Mouse (Mus musculus) limb, embryonic 12.5 days (tissue): ENCODE results near the gene Kazn. TPM values are rescaled to one million over a fixed set of nuclear protein-coding genes. Genes with fewer than 3 reads are reported as not detected.

Source experiments
- ATAC-seq: fragments of 200-750 bp; cut with Nextera tagmentation; 2 replicates; pipeline ENCODE4 v1.8.0; 2017; ENCODE audit warnings: low read depth, moderate TSS enrichment; ENCODE audit not compliant: insufficient number of reproducible peaks, insufficient read depth, low FRiP score, low TSS enrichment
- H3K27ac ChIP-seq: fragments of 300-500 bp; sonication (generic); 2 replicates; pipeline ENCODE4 v1.5.1; 2016; ENCODE audit warnings: mild to moderate bottlenecking, moderate library complexity
- H3K27me3 ChIP-seq: fragments of 300-500 bp; sonication (generic); 2 replicates; pipeline ENCODE4 v1.6.1; 2016; ENCODE audit warnings: mild to moderate bottlenecking, moderate library complexity
- H3K36me3 ChIP-seq: fragments of 300-500 bp; sonication (generic); 2 replicates; pipeline ENCODE4 v1.6.1; 2016; ENCODE audit warnings: mild to moderate bottlenecking, moderate library complexity
- H3K4me1 ChIP-seq: fragments of 300-500 bp; sonication (generic); replicated peaks from 2 replicates; pipeline ENCODE4 v1.6.1; 2016
- H3K4me2 ChIP-seq: fragments of 300-500 bp; sonication (generic); 2 replicates; pipeline ENCODE4 v1.6.1; 2016; ENCODE audit warnings: mild to moderate bottlenecking, moderate library complexity
- H3K4me3 ChIP-seq: fragments of 300-500 bp; sonication (generic); replicated peaks from 2 replicates; pipeline ENCODE4 v1.5.1; 2016; ENCODE audit warnings: mild to moderate bottlenecking
- H3K9ac ChIP-seq: fragments of 300-500 bp; sonication (generic); replicated peaks from 2 replicates; pipeline ENCODE4 v1.6.1; 2016; ENCODE audit warnings: mild to moderate bottlenecking, moderate library complexity
- H3K9me3 ChIP-seq: fragments of 300-500 bp; sonication (generic); 2 replicates; pipeline ENCODE4 v1.6.1; 2016; ENCODE audit warnings: mild to moderate bottlenecking, moderate library complexity
- WGBS: fragments of 180-500 bp; shearing (Covaris S2); methylation state at CpG from one replicate; pipeline ENCODE4 v1.1.7; 2016; 5-methylcytosine and 5-hydroxymethylcytosine counted together
- polyA plus RNA-seq: library from polyadenylated mRNA; unstranded; fragments of >200 nt; fragmentation: Nextera tagmentation; extraction: Ambion mirVana; gene quantifications from 2 replicates; pipeline ENCODE4 v1.2.1, GENCODE M21; 2016

Kazn gene
- polyA plus RNA-seq, 1 experiment from 2014 or later: 13.7 TPM

DNA sequence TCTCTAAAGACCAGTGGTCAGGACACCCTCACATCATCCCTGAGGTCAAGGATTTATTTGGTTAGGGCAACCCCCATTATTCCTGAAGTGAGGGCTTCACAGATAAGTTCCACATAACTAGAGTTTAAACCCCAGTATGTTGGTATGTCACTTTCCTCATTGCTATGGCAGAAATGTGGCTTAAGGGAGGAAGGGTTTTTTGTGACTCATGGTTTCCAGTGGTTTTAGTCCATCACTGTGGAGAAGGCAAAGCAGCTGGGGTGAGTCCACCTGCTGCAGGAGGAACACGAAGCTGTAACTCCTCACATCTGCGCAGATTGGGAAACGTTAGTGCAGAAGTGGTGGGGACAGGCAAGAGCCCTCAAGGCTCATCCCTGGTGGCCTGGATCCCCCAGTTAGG, 62.5 kb downstream of the Kazn start:
- WGBS: 83% methylated on average over 3 of the region's 3 CpGs
- Histone ChIP-seq H3K36me3 (peaks cover 4% of the 10 kb centered on the region; the same call in 1 of the 2 replicates), H3K4me2 (no peak overlapping the region), H3K4me3 (no peak overlapping the region), H3K9me3 (no peaks in the 10 kb centered on the region), H3K4me1 (peaks cover 63% of the 10 kb centered on the region), H3K9ac (no peak overlapping the region), H3K27me3 (no peaks in the 10 kb centered on the region), H3K27ac (no peak overlapping the region)
- ATAC-seq: no peak

DNA sequence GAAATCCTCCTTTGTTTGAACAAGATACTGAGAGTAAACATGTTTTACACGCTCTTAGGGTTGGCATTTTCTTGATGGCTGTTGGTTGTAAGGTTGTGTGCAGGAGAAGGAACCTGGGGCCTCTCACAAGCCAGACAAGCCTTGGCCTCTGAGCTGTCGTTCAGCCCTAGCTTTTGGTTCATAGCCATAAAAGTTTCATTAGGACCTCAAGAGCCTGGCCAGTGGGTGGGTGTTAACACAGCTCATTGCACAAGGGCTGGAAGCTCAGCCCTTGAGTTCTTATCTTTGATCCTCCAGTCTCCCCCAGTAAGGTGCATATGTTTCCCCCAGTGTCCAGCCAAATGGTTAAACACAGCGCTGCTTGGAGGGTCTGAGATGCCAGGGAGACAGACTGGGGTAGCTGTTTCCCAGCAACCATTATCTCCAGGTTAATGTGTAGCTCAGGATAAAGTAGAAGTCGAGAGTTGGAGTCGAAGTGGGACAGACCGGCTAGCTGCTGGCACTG, 65.2 kb downstream of the Kazn start:
- H3K4me1 ChIP-seq: peaks cover 48% of the 10 kb centered on the region
- 56% methylated on average over 6 of the region's 6 CpGs for WGBS
- no peak overlapping the region for H3K27ac ChIP-seq

DNA sequence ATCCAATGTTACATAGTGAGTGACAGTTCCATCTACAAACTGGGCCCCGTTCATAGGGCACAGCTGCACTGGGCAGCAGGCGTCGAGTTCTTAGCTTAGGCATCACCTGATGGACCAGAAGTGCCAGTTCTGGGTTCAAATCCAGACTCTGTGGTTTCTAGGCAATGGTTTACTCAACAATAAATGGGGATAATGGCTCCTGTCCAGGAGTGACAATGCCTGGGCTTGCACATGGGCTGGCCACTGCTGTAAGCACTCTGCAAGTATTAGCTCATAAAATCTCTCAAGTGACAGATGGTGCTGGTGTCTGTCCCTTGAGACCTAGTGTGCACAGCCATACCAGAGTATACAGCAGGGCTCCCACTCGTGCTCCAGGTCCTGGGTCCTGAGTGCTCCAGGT, 66.3 kb downstream of the Kazn start:
- Histone ChIP-seq H3K4me3 (no peak overlapping the region), H3K4me1 (peaks cover 44% of the 10 kb centered on the region)

More for the DNA sequence above, 65.2 kb downstream of the Kazn start:
- Histone ChIP-seq H3K36me3 (peaks cover 4% of the 10 kb centered on the region; the same call in 1 of the 2 replicates), H3K27me3 (no peaks in the 10 kb centered on the region), H3K9me3 (no peaks in the 10 kb centered on the region), H3K4me2 (no peak overlapping the region), H3K9ac (no peak overlapping the region), H3K4me3 (no peak overlapping the region)
- ATAC-seq: no peak

DNA sequence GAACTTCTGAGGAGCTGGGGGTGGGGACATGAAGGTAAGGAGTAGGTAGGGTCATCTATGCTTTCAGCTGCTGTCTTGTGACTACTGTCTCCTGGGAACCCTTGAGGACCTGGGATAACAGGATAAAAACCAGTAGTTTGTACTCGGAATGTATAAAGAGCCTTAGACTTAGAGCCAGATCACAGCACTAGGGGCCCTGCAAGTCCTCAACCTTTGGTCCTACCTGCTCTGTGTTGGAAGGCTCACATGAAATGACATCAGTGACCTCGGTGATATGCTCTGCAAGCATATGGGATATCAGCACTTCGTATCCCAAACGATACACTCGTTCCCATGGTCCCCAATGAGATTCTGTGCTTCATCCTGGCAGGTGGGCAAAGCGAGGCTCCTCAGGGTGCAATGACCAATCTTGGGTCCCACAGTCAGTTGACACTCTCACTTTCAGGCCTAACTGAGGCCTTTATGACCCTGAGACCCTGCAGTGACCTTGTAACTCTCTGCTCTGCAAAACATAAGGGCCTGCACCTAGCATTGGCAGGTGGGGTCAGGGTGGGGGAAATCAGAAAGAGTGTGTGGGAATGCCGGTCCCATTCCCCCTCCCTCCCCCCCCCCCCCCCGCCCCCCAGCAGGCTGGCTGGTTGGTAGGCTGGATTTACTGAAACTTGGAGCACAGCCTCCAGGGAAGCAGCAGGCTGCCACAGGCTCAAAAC, 67.3 kb downstream of the Kazn start:
- Histone ChIP-seq H3K36me3 (peaks cover 1% of the 10 kb centered on the region; the same call in 1 of the 2 replicates), H3K4me2 (no peak overlapping the region), H3K9ac (no peak overlapping the region), H3K4me1 (peaks cover 44% of the 10 kb centered on the region), H3K27me3 (no peaks in the 10 kb centered on the region), H3K27ac (0 out of 2 replicates have a peak overlapping the region, but pooled peaks have one; percentile 7), H3K4me3 (no peak overlapping the region), H3K9me3 (no peaks in the 10 kb centered on the region)
- WGBS: 72% methylated on average over 7 of the region's 8 CpGs
- no peak for ATAC-seq

More for the DNA sequence above, 66.3 kb downstream of the Kazn start:
- H3K27me3 ChIP-seq: no peaks in the 10 kb centered on the region
- H3K9ac ChIP-seq: no peak overlapping the region
- WGBS: 81% methylated on average over 4 of the region's 4 CpGs
- H3K4me2 ChIP-seq: no peak overlapping the region
- H3K27ac ChIP-seq: 0 out of 2 replicates have a peak overlapping the region, but pooled peaks have one; percentile 7
- peaks cover 4% of the 10 kb centered on the region; the same call in 1 of the 2 replicates for H3K36me3 ChIP-seq
- H3K9me3 ChIP-seq: no peaks in the 10 kb centered on the region
- no peak for ATAC-seq

DNA sequence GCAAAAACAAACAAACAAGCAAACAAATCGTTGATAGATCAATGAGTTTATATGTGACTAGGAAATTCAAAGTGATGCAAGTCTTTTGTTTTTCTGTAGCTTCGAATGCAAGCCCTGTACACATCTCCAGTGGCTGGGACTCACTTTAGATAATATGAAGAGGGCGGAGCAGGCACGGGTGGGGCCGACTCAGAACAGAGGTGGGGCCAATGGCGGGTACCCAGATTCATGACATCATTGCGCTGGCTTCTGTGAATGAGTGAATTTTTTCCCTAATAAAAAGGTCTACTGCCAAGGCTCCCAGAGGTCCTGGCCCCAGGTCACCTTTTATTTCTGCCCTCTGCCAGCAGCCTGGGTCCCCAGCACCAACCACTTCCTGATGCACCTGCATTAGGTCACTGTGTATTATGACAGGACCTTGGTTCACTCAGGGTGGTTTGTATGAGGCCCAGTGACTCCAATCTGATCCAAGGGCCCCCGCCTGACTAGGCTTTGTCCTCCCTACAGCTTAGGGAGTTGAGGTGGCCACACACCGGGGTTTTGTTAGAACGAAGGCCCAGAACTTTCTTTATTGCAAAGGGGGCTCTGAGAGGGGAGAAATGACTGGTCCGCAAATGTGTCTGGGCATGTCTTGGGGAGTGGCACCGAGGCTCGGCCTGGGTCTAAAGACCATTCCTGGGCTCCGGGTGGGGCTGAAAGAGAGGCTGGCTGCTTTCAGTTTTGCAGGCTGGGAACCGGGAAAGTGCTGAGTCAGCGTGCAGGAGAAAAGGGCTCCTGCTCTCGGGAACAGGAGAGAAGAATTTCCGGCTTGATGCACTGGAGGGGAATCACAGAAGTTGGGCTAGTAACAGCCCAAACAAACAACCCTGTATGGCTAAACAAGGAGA, 68.1 kb downstream of the Kazn start:
- Histone ChIP-seq H3K4me1 (peaks cover 51% of the 10 kb centered on the region), H3K36me3 (no peaks in the 10 kb centered on the region), H3K27ac (peak overlapping the region; percentile 35; the same call in 1 of the 2 replicates), H3K27me3 (no peaks in the 10 kb centered on the region), H3K4me2 (no peak overlapping the region), H3K9me3 (no peaks in the 10 kb centered on the region), H3K9ac (no peak overlapping the region; the same call in 1 of the 2 replicates), H3K4me3 (no peak overlapping the region)
- ATAC-seq: no peak
- 63% methylated on average over 18 of the region's 18 CpGs for WGBS

DNA sequence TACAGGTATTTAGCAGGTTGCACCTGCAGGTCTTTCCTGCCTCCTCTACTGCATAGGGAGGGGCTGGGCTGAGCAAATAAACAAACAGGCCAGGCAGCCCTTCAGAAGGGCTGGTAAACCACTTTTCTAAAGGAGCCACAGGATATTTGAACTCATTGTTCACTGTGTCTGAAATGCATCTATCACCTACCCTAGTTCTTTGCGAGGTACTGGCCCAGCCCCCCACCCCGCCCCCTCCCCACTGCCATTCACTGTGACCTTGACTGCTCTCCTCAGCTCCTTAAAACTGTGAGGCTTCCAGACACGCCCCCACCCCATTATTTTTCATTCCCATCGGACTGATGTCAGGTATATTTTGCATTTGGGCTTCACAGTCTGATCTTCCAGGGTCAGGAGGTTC, 69.6 kb downstream of the Kazn start:
- 73% methylated on average over 4 of the region's 4 CpGs for WGBS
- Histone ChIP-seq H3K4me1 (peaks cover 53% of the 10 kb centered on the region), H3K36me3 (no peaks in the 10 kb centered on the region), H3K9me3 (no peaks in the 10 kb centered on the region), H3K4me3 (no peak overlapping the region), H3K27me3 (no peaks in the 10 kb centered on the region), H3K4me2 (no peak overlapping the region), H3K27ac (no peak overlapping the region), H3K9ac (no peak overlapping the region)
- no peak for ATAC-seq

DNA sequence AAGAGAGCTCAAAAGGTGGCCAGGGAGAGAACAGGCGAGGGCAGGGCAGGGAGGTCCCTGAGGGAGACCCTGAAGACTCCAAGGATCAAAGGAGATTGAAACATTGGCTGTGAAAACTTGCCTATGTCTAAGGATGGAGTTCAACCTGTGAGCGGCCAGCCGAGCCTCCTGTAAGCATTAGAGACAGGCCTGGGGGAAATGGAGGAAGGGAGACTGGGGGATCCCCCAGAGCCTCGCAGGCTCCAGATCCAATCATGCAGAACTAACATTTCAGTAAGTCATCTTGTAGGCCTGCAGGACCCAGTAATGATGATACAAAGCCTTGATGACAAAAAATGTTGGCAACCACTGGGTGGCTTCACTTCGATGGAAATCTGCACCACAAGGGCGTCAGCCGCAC, 70.8 kb downstream of the Kazn start:
- Histone ChIP-seq H3K9me3 (no peaks in the 10 kb centered on the region), H3K9ac (no peak overlapping the region), H3K4me3 (no peak overlapping the region), H3K4me1 (peaks cover 50% of the 10 kb centered on the region), H3K27me3 (no peaks in the 10 kb centered on the region), H3K4me2 (no peak overlapping the region), H3K36me3 (no peaks in the 10 kb centered on the region), H3K27ac (no peak overlapping the region)
- no peak for ATAC-seq
- WGBS: 89% methylated on average over 7 of the region's 7 CpGs

DNA sequence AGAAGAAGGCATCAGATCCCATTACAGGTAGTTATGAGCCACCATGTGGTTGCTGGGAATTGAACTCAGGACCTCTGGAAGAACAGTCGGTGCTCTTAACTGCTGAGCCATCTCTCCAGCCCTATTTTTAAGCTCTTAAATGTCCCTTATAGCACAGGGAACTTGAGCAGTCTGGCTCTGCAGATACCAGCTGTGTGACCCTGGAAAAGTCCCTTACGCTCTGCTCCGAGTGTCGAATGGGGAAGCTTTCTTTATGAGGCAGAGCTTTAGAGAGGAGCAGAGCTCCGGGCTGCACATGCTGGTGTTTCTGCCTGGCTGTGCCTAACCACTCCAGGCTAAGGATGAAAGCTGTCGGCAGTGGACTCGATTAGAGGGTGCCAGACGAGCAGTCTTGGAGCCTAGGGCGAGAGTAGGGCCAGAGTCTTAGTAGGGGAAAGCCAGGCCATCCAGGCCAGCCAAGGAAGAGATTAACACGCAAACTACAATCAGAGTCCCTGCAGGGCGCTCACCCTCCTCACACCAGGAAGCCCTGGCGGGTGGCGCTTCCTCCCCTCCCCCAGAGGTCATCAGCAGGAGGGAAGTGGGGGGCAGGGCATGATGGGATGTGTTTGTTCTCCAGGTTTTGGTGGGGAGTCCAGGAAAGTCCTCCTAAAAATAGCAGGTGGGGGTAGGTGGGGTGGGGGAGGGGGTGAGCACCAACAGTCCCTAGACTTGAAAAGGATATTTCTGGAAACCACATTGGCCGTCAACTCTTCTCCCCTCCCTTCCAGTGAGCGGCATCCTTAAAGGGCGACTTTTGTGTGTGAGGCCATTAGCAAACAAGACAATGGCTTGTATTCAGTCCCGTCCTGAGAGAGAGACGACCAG, 73.1 kb downstream of the Kazn start:
- Histone ChIP-seq H3K27ac (peak overlapping the region; percentile 29), H3K9me3 (peaks cover 12% of the 10 kb centered on the region; the same call in 1 of the 2 replicates), H3K4me3 (no peak overlapping the region), H3K9ac (no peak overlapping the region), H3K36me3 (peaks cover 18% of the 10 kb centered on the region), H3K27me3 (no peaks in the 10 kb centered on the region), H3K4me2 (no peak overlapping the region), H3K4me1 (peaks cover 29% of the 10 kb centered on the region)
- ATAC-seq: no peak
- 17% methylated on average over 18 of the region's 18 CpGs for whole genome bisulfite sequencing

DNA sequence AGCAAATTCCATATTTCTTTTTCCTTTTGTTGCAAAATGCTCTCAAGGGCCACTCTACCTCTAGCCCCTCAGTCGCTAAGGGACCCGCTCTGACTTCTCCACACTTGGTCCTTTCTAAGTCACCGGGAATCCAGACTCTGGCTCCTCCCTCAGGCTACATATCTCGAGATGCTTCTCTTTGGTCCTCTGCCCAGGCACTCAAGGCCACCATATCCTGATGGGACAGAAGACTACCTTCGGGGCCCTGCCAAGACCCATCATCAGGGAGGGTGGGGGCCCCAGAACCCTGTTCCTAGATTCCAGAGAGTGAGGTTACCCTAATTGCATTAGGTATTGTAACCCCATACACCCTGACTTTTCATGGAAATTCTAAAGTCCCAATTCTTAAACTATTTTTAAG, 73.8 kb downstream of the Kazn start:
- peaks cover 18% of the 10 kb centered on the region for H3K36me3 ChIP-seq
- H3K27ac ChIP-seq: no peak overlapping the region
- H3K4me2 ChIP-seq: no peak overlapping the region
- peaks cover 25% of the 10 kb centered on the region for H3K4me1 ChIP-seq
- no peak for ATAC-seq
- 52% methylated on average over 5 of the region's 5 CpGs for WGBS
- no peaks in the 10 kb centered on the region for H3K27me3 ChIP-seq
- no peak overlapping the region for H3K9ac ChIP-seq
- H3K4me3 ChIP-seq: no peak overlapping the region
- H3K9me3 ChIP-seq: peaks cover 12% of the 10 kb centered on the region; the same call in 1 of the 2 replicates

DNA sequence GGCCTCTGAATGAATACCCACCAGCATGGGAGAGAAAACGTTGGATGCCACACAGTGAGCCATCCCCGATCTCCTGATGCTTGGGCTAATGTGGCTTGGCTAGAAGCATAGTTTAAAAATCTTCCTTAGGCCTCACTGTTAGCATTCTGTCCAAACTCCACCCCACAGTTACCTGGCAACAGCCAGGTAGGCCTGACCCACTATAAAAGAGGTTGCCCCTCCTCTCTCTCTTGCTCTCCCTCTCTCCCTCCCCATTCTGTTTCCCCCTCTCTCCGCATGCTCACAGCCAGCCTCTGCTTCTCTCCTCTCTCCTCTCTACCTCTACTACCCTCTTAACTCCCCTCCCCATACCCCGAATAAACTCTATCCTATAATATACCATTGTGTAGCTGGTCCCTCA, 74.8 kb downstream of the Kazn start:
- no peak for ATAC-seq
- Histone ChIP-seq H3K9me3 (peaks cover 12% of the 10 kb centered on the region; the same call in 1 of the 2 replicates), H3K36me3 (peaks cover 18% of the 10 kb centered on the region), H3K27me3 (no peaks in the 10 kb centered on the region), H3K9ac (no peak overlapping the region), H3K4me3 (no peak overlapping the region), H3K4me1 (peaks cover 25% of the 10 kb centered on the region), H3K27ac (peak overlapping the region; percentile 47; the same call in 1 of the 2 replicates), H3K4me2 (no peak overlapping the region)
- WGBS: 58% methylated on average over 4 of the region's 4 CpGs
